Comparison of ENCODE assay signal across 10 mouse cellular contexts in the genomic region with DNA sequence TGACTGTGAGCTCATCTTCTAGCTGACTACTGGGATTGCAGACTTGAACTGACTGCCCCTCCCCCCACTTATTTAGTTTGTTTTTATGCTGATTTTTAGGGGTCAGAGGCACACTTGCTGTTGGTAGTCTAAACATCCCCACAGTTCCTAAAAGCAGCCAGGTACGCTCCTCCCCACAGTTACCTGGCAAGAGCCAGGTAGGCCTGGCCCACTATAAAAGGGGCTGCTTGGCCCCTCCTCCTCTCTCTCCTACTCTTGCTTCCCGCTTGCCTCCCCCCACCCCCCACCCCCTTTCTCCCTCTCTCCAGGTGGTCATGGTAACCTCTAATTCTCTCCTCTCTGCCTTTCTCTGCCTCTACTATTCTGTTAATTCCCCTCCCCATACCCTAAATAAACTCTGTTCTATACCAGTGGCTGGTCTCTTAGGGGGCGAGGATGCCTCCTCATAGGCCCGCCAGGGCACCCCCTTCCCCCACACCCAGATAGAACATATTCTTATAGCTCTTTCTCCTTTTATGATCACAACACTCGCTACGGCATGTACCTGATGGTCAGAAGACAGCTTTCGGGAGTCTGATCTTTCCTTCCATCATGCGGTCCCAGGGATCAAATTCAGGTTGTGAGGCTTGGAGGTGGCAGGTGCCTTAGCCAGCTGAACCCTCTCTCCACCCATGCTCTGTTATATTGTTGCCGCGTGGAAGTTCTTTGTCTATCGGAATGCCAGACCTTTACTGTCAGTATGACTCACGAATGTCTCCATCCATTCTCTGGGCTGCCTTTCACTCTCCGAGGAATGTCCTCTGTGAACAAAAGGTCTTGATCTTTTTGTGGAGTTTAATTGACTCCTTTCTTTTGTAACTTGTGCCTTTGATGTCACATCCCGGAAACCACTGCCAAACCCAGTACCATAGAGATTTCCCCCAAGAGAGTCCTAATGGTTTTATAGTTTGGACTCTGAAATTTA. TPM values are rescaled to one million over a fixed set of nuclear protein-coding genes. Genes with fewer than 3 reads are reported as not detected.
DNase-seq lines count a peak whose midpoint lies in the region; ATAC-seq and TF ChIP-seq lines count a peak whose summit lies in the region.
"Had no signal": no experiment of that assay in that cellular context is flagged by ENCODE, and none has a peak within 500 bp of the region (broad histone marks: within the 10 kb centered on the region; RNA-seq: fewer than 3 reads in every experiment).

No protein-coding gene starts in this region.

- H3K4me3 ChIP-seq in lung, postnatal 0 days (ENCODE audit: low read depth, low read length) = no peak overlapping the region
- no peak overlapping the region; the same call in 1 of the 2 replicates for H3K4me3 ChIP-seq in embryonic fibroblast, embryonic 13.5 days (ENCODE audit: insufficient read depth, low read length)
- H3K4me3 ChIP-seq in limb, embryonic 12.5 days (replicated peaks) = no peak overlapping the region
- H3K4me3 ChIP-seq in small intestine, adult 2 months (ENCODE audit: low read depth, low read length) = no peak overlapping the region
- H3K4me3 ChIP-seq in heart, adult 2 months = no peak overlapping the region

- H3K27me3 ChIP-seq in lung, postnatal 0 days (replicated peaks; ENCODE audit: insufficient read depth, low read length) = no peaks in the 10 kb centered on the region
- no peaks in the 10 kb centered on the region for H3K27me3 ChIP-seq in limb, embryonic 12.5 days
- H3K27me3 ChIP-seq in small intestine, adult 2 months (ENCODE audit: control insufficient read depth, insufficient read depth, low read length) = no peaks in the 10 kb centered on the region
- H3K27me3 ChIP-seq in heart, adult 2 months (ENCODE audit: control insufficient read depth, insufficient read depth, low read length) = no peaks in the 10 kb centered on the region

- H3K4me1 ChIP-seq in lung, postnatal 0 days (ENCODE audit: insufficient read depth, low read depth, low read length) = peaks cover 8% of the 10 kb centered on the region; the same call in 1 of the 2 replicates
- peaks cover 11% of the 10 kb centered on the region for H3K4me1 ChIP-seq in embryonic fibroblast, embryonic 13.5 days (ENCODE audit: control insufficient read depth, insufficient read depth, low read length)
- peaks cover 17% of the 10 kb centered on the region for H3K4me1 ChIP-seq in limb, embryonic 12.5 days (replicated peaks)
- peaks cover 36% of the 10 kb centered on the region for H3K4me1 ChIP-seq in small intestine, adult 2 months (ENCODE audit: control insufficient read depth, insufficient read depth, insufficient read length, low read length)
- H3K4me1 ChIP-seq in heart, adult 2 months (ENCODE audit: control insufficient read depth, insufficient read depth, low read length) = peaks cover 3% of the 10 kb centered on the region

- H3K9ac ChIP-seq in lung, postnatal 0 days (replicated peaks; ENCODE audit: low read depth) = no peak overlapping the region
- peak overlapping the region; percentile 12; the same call in 1 of the 2 replicates for H3K9ac ChIP-seq in limb, embryonic 12.5 days (replicated peaks)
- H3K9ac ChIP-seq in heart, adult 2 months (ENCODE audit: low read depth, low read length) = no peak overlapping the region

- peak; percentile 61 for TF ChIP-seq EP300 in lung, postnatal 0 days (IDR thresholded peaks at IDR 0.05)
- no peak for TF ChIP-seq EP300 in heart, adult 2 months (IDR thresholded peaks at IDR 0.05; ENCODE audit: insufficient read depth, low read depth, low read length)

- H3K36me3 ChIP-seq in lung, postnatal 0 days (ENCODE audit: insufficient read depth, low read length) = no peaks in the 10 kb centered on the region
- H3K36me3 ChIP-seq in limb, embryonic 12.5 days = peaks cover 27% of the 10 kb centered on the region
- H3K36me3 ChIP-seq in small intestine, adult 2 months (ENCODE audit: control insufficient read depth, insufficient read depth, low read length) = peaks cover 11% of the 10 kb centered on the region
- H3K36me3 ChIP-seq in heart, adult 2 months (ENCODE audit: control insufficient read depth, insufficient read depth, low read length) = no peaks in the 10 kb centered on the region

- peak overlapping the region; percentile 71 for H3K27ac ChIP-seq in lung, postnatal 0 days (ENCODE audit: low read length)
- peak overlapping the region; percentile 78 for H3K27ac ChIP-seq in embryonic fibroblast, embryonic 13.5 days (ENCODE audit: insufficient read depth, low read length)
- no peak overlapping the region for H3K27ac ChIP-seq in limb, embryonic 12.5 days
- peak overlapping the region; percentile 34 for H3K27ac ChIP-seq in small intestine, adult 2 months (ENCODE audit: insufficient read depth, low read depth, low read length)
- no peak overlapping the region for H3K27ac ChIP-seq in heart, adult 2 months

- WGBS in lung, postnatal 0 days = 42% methylated on average over 14 of the region's 14 CpGs
- 31% methylated on average over 14 of the region's 14 CpGs for WGBS in limb, embryonic 12.5 days
- 45% methylated on average over 14 of the region's 14 CpGs for WGBS in small intestine, adult 2 months
- 60% methylated on average over 14 of the region's 14 CpGs for WGBS in heart, adult 2 months

- H3K79me2 ChIP-seq in heart, adult 2 months (replicated peaks; ENCODE audit: control insufficient read depth, insufficient read depth, low read length) = no peaks in the 10 kb centered on the region; the same call in 1 of the 2 replicates

- peak; percentile 42; the same call in 1 of the 2 replicates for ATAC-seq in lung, postnatal 0 days
- ATAC-seq in limb, embryonic 12.5 days (ENCODE audit: insufficient number of reproducible peaks, insufficient read depth, low FRiP score, low TSS enrichment, low read depth) = no peak
- ATAC-seq: activated CD4-positive, CD25-positive, alpha-beta regulatory T cell, adult 4 months had no signal

- peak; percentile 84 for DNase-seq in lung, postnatal 0 days (ENCODE audit: low spot score)
- DNase-seq in lung, postnatal 14 days = no peak
- no peak for DNase-seq in thymus, postnatal 36 days
- DNase-seq in gastrocnemius, postnatal 36 days = no peak
- no peak for DNase-seq in heart, adult 2 months

- no peak overlapping the region for H3K4me2 ChIP-seq in lung, postnatal 0 days (replicated peaks; ENCODE audit: low read depth, low read length)
- H3K4me2 ChIP-seq in limb, embryonic 12.5 days = peak overlapping the region; percentile 6; the same call in 1 of the 2 replicates

- no peak for TF ChIP-seq POLR2A in embryonic fibroblast, embryonic 13.5 days (IDR thresholded peaks at IDR 0.05; ENCODE audit: low read depth, low read length)
- no peak for TF ChIP-seq POLR2A in small intestine, adult 2 months (IDR thresholded peaks at IDR 0.05; ENCODE audit: low read depth, low read length)
- no peak for TF ChIP-seq POLR2A in heart, adult 2 months (IDR thresholded peaks at IDR 0.05; ENCODE audit: insufficient read depth, low read depth, low read length)

- intact Hi-C loops in gastrocnemius, postnatal 36 days (cut with DNase I) = no loop called here
- intact Hi-C loops in heart, adult 2 months (cut with DNase I) = no loop called here

- no peak for TF ChIP-seq CTCF in lung, postnatal 0 days (IDR thresholded peaks at IDR 0.05)
- TF ChIP-seq CTCF in embryonic fibroblast, embryonic 13.5 days (IDR thresholded peaks at IDR 0.05; ENCODE audit: borderline replicate concordance, insufficient read depth, low read length) = no peak
- no peak for TF ChIP-seq CTCF in small intestine, adult 2 months (IDR thresholded peaks at IDR 0.05; ENCODE audit: extremely low read depth, insufficient read length, insufficient replicate concordance, low read depth, low read length)
- TF ChIP-seq CTCF in heart, adult 2 months (IDR thresholded peaks at IDR 0.05) = no peak

- no peaks in the 10 kb centered on the region for H3K9me3 ChIP-seq in lung, postnatal 0 days (ENCODE audit: low read length)
- H3K9me3 ChIP-seq in limb, embryonic 12.5 days = no peaks in the 10 kb centered on the region

RNA-seq across cellular contexts. Expression of a gene that starts 8.7 kb away (rescaled TPM):
- polyA plus RNA-seq in lung, postnatal 0 days (2015; fragmentation: Nextera tagmentation; extraction: Ambion mirVana) = 95.7 and 100 TPM in 2 replicates
- polyA plus RNA-seq in embryonic fibroblast, embryonic 13.5 days (2011; ENCODE audit: insufficient read length, low read depth, missing spikeins) = 53.9 and 54.2 TPM in 2 replicates
- 77.7 and 79.4 TPM in 2 replicates for polyA plus RNA-seq in limb, embryonic 12.5 days (2016; fragmentation: Nextera tagmentation; extraction: Ambion mirVana)
- polyA plus RNA-seq in small intestine, adult 2 months (2012; rRNA removed) = 20.1 and 47.5 TPM in 2 replicates
- total RNA-seq in gastrocnemius, postnatal 36 days (2021) = 10 to 100 TPM; 15.3 to 15.6 TPM
- 10 to 100 TPM; 14.5 to 20.1 TPM for total RNA-seq in heart, adult 2 months (2021)
- polyA plus RNA-seq in heart, adult 2 months (2012; rRNA removed) = 42.6 and 44.2 TPM in 2 replicates

RNA-seq across cellular contexts. Expression of a gene that starts 28.8 kb away (rescaled TPM):
- 0.70 and 0.79 TPM in 2 replicates for polyA plus RNA-seq in lung, postnatal 0 days (2015; fragmentation: Nextera tagmentation; extraction: Ambion mirVana)
- polyA plus RNA-seq in embryonic fibroblast, embryonic 13.5 days (2011; ENCODE audit: insufficient read length, low read depth, missing spikeins) = not detected in 2 replicates
- not detected in 2 replicates for polyA plus RNA-seq in limb, embryonic 12.5 days (2016; fragmentation: Nextera tagmentation; extraction: Ambion mirVana)
- 0.33 TPM in 1 of 2 replicates, not detected in the other for polyA plus RNA-seq in small intestine, adult 2 months (2012; rRNA removed)
- total RNA-seq in gastrocnemius, postnatal 36 days (2021) = not detected
- not detected for total RNA-seq in heart, adult 2 months (2021)
- not detected in 2 replicates for polyA plus RNA-seq in heart, adult 2 months (2012; rRNA removed)
- total RNA-seq: layer of hippocampus, postnatal 10 days had no signal
- polyA plus RNA-seq: activated CD4-positive, CD25-positive, alpha-beta regulatory T cell, adult 4 months had no signal

RNA-seq across cellular contexts. Expression of a gene that starts 42.2 kb away (rescaled TPM):
- polyA plus RNA-seq in lung, postnatal 0 days (2015; fragmentation: Nextera tagmentation; extraction: Ambion mirVana) = 16.4 and 18.2 TPM in 2 replicates
- 38.1 and 48.9 TPM in 2 replicates for polyA plus RNA-seq in embryonic fibroblast, embryonic 13.5 days (2011; ENCODE audit: insufficient read length, low read depth, missing spikeins)
- polyA plus RNA-seq in limb, embryonic 12.5 days (2016; fragmentation: Nextera tagmentation; extraction: Ambion mirVana) = 30.3 and 35.3 TPM in 2 replicates
- 65.9 and 161 TPM in 2 replicates for polyA plus RNA-seq in small intestine, adult 2 months (2012; rRNA removed)
- 1 to 10 TPM; 2.9 to 3.5 TPM for total RNA-seq in gastrocnemius, postnatal 36 days (2021)
- 1 to 10 TPM; 4.0 to 4.1 TPM for total RNA-seq in heart, adult 2 months (2021)
- polyA plus RNA-seq in heart, adult 2 months (2012; rRNA removed) = 5.4 and 5.8 TPM in 2 replicates

Comparison
In these comparisons a context has a peak if more than half of its experiments do, and no peak if none do; other contexts are left out.
1. H3K27ac ChIP-seq: peak in lung, postnatal 0 days (single experiment), embryonic fibroblast, embryonic 13.5 days (single experiment) and small intestine, adult 2 months (single experiment); none in limb, embryonic 12.5 days (single experiment) and heart, adult 2 months (single experiment).